Mouse (Mus musculus): ENCODE results near the gene Nap1l5. TPM values are rescaled to one million over a fixed set of nuclear protein-coding genes. Genes with fewer than 3 reads are reported as not detected.
"Not testable (repeated sequence)": the region's sequence is repeated elsewhere in the genome, so short reads cannot be mapped to it uniquely, and the experiment has no call there.

Gene Nap1l5
- polyA plus RNA-seq, 1 experiment from 2014 or later: 11.1 TPM

GRCm38 (mm10) chr6:58894994-58895393, 11.9 kb downstream of the Nap1l5 start:
- no peak overlapping the region for H3K4me2 ChIP-seq (ENCODE audit: low read depth, low read length)
- WGBS: 78% methylated on average over 4 of the region's 4 CpGs

GRCm38 (mm10) chr6:58893307-58893706, 13.6 kb downstream of the Nap1l5 start:
- no peak for ATAC-seq
- no peaks in the 10 kb centered on the region for H3K9me3 ChIP-seq (ENCODE audit: control insufficient read depth, low read length)
- no peaks in the 10 kb centered on the region for H3K27me3 ChIP-seq (replicated peaks; ENCODE audit: control insufficient read depth, insufficient read depth, low read length)
- H3K9ac ChIP-seq (ENCODE audit: low read depth, low read length): no peak overlapping the region
- no peaks in the 10 kb centered on the region for H3K4me1 ChIP-seq (ENCODE audit: control insufficient read depth, insufficient read depth, low read length)
- no peak overlapping the region for H3K4me3 ChIP-seq (ENCODE audit: low read length)
- H3K36me3 ChIP-seq (ENCODE audit: control insufficient read depth, insufficient read depth, low read length): no peaks in the 10 kb centered on the region
- H3K4me2 ChIP-seq (ENCODE audit: low read depth, low read length): no peak overlapping the region
- 84% methylated on average over 6 of the region's 6 CpGs for WGBS
- H3K27ac ChIP-seq (ENCODE audit: low read length): no peak overlapping the region

More at GRCm38 (mm10) chr6:58894994-58895393, 11.9 kb downstream of the Nap1l5 start:
- ATAC-seq: no peak
- H3K4me1 ChIP-seq (ENCODE audit: control insufficient read depth, insufficient read depth, low read length): no peaks in the 10 kb centered on the region
- no peaks in the 10 kb centered on the region for H3K36me3 ChIP-seq (ENCODE audit: control insufficient read depth, insufficient read depth, low read length)
- no peaks in the 10 kb centered on the region for H3K27me3 ChIP-seq (replicated peaks; ENCODE audit: control insufficient read depth, insufficient read depth, low read length)
- H3K9me3 ChIP-seq (ENCODE audit: control insufficient read depth, low read length): no peaks in the 10 kb centered on the region
- no peak overlapping the region for H3K4me3 ChIP-seq (ENCODE audit: low read length)
- H3K27ac ChIP-seq (ENCODE audit: low read length): no peak overlapping the region
- H3K9ac ChIP-seq (ENCODE audit: low read depth, low read length): no peak overlapping the region

- WGBS: 89% methylated on average over 3 of the region's 3 CpGs
- H3K9me3 ChIP-seq (ENCODE audit: control insufficient read depth, low read length): no peaks in the 10 kb centered on the region
- H3K36me3 ChIP-seq (ENCODE audit: control insufficient read depth, insufficient read depth, low read length): no peaks in the 10 kb centered on the region
- ATAC-seq: no peak
- H3K4me1 ChIP-seq (ENCODE audit: control insufficient read depth, insufficient read depth, low read length): no peaks in the 10 kb centered on the region
- H3K4me3 ChIP-seq (ENCODE audit: low read length): no peak overlapping the region
- no peaks in the 10 kb centered on the region for H3K27me3 ChIP-seq (replicated peaks; ENCODE audit: control insufficient read depth, insufficient read depth, low read length)
- no peak overlapping the region for H3K27ac ChIP-seq (ENCODE audit: low read length)
- H3K4me2 ChIP-seq (ENCODE audit: low read depth, low read length): no peak overlapping the region
- H3K9ac ChIP-seq (ENCODE audit: low read depth, low read length): no peak overlapping the region
These were observed 17.0 kb downstream of the Nap1l5 start for GRCm38 (mm10) chr6:58889917-58890316.

DNA sequence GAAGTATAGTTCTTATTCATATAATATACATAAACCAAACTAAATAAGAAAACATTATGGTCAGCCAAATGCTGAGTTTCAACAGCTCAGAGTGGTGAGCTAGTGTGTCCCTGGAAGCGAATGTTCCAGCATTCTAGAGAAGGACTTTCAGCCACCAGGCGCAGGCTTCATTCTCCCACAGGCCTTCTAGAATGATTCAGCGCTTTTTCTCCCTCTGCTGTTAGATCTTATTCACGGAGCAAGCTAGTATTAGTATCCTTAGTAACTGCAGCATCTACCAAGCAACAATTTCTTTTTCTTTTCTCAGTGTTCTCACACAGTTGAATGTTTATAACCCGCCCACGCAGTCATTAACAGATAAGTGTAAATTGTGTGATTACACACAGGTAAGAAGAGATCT, 24.6 kb downstream of the Nap1l5 start:
- H3K36me3 ChIP-seq (ENCODE audit: control insufficient read depth, insufficient read depth, low read length): 0 out of 2 replicates have a peak, but pooled peaks cover 4% of the 10 kb centered on the region
- H3K4me2 ChIP-seq (ENCODE audit: low read depth, low read length): no peak overlapping the region
- 83% methylated on average over 6 of the region's 6 CpGs for WGBS
- no peak overlapping the region for H3K4me3 ChIP-seq (ENCODE audit: low read length)
- no peak overlapping the region for H3K9ac ChIP-seq (ENCODE audit: low read depth, low read length)
- no peaks in the 10 kb centered on the region for H3K27me3 ChIP-seq (replicated peaks; ENCODE audit: control insufficient read depth, insufficient read depth, low read length)
- no peaks in the 10 kb centered on the region for H3K9me3 ChIP-seq (ENCODE audit: control insufficient read depth, low read length)
- no peak for ATAC-seq
- no peaks in the 10 kb centered on the region for H3K4me1 ChIP-seq (ENCODE audit: control insufficient read depth, insufficient read depth, low read length)
- no peak overlapping the region for H3K27ac ChIP-seq (ENCODE audit: low read length)

DNA sequence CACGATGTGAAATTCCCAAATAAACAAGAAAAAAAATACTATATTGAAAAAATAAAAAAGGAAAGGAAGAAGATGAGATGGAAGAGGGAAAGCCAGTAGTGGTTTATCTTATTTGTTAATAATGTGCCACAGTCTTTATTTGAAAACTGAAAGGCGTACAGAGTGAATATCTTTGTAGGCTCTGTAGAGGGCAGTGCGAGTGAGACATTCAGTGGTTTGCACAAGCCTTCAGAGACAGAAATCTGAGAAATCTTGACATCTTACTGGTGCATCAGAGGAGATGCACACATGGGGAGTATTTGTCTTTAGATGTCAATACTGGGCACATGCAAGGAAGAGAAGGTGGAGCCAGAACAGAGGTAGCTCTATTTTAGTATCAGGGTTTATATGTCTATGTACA, 25.5 kb downstream of the Nap1l5 start:
- 88% methylated on average over 3 of the region's 3 CpGs for WGBS
- Histone ChIP-seq H3K4me3 (ENCODE audit: low read length) (no peak overlapping the region), H3K4me2 (ENCODE audit: low read depth, low read length) (no peak overlapping the region), H3K9me3 (ENCODE audit: control insufficient read depth, low read length) (no peaks in the 10 kb centered on the region), H3K36me3 (ENCODE audit: control insufficient read depth, insufficient read depth, low read length) (0 out of 2 replicates have a peak, but pooled peaks cover 4% of the 10 kb centered on the region), H3K27ac (ENCODE audit: low read length) (no peak overlapping the region), H3K4me1 (ENCODE audit: control insufficient read depth, insufficient read depth, low read length) (no peaks in the 10 kb centered on the region), H3K9ac (ENCODE audit: low read depth, low read length) (no peak overlapping the region), H3K27me3 (replicated peaks; ENCODE audit: control insufficient read depth, insufficient read depth, low read length) (no peaks in the 10 kb centered on the region)
- no peak for ATAC-seq

DNA sequence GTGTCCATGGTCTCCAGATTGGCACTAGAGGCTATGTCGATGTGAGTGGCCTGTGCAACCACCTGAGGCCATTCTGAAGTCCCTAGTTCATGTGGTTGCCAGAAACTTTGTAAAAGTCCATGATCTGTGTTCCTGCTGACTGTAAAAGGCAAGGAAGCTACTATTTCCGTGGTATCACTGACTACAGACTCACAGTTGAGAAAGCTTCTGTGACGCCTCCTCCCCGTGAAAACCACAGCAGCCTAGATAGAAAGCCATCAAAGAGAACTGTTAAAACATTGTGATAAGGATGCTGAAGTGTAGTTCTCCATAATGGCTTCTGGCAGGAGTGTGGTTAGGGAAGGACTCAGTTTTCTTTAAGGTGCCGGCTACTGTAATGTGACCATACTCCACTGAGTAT, 26.0 kb downstream of the Nap1l5 start:
- no peak overlapping the region for H3K27ac ChIP-seq (ENCODE audit: low read length)
- no peak overlapping the region for H3K4me3 ChIP-seq (ENCODE audit: low read length)
- no peaks in the 10 kb centered on the region for H3K4me1 ChIP-seq (ENCODE audit: control insufficient read depth, insufficient read depth, low read length)
- no peak for ATAC-seq
- H3K9me3 ChIP-seq (ENCODE audit: control insufficient read depth, low read length): no peaks in the 10 kb centered on the region
- H3K4me2 ChIP-seq (ENCODE audit: low read depth, low read length): no peak overlapping the region
- WGBS: 85% methylated on average over 5 of the region's 5 CpGs
- H3K27me3 ChIP-seq (replicated peaks; ENCODE audit: control insufficient read depth, insufficient read depth, low read length): no peaks in the 10 kb centered on the region
- 0 out of 2 replicates have a peak, but pooled peaks cover 4% of the 10 kb centered on the region for H3K36me3 ChIP-seq (ENCODE audit: control insufficient read depth, insufficient read depth, low read length)
- no peak overlapping the region for H3K9ac ChIP-seq (ENCODE audit: low read depth, low read length)

DNA sequence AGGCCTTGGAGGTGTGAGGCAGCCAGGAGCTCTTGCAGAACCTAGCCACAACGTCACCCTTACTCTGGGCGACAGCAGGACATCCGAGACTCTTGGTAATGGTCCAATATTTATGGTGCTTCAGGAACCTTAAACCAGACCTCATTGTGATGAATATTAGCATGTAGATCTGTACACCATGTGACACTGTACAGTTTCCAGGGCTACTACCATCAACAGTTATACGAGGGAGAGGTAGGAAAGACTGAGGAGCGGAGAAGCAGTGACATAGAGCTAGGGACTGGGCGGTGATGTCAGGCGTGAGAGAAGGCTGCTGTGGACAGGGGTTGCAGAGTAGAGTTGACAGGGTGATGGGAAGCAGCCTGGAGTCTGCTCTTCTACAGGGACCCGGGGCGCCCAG, 26.9 kb downstream of the Nap1l5 start:
- no peak for ATAC-seq
- Histone ChIP-seq H3K4me3 (ENCODE audit: low read length) (no peak overlapping the region), H3K27me3 (replicated peaks; ENCODE audit: control insufficient read depth, insufficient read depth, low read length) (no peaks in the 10 kb centered on the region), H3K4me1 (ENCODE audit: control insufficient read depth, insufficient read depth, low read length) (no peaks in the 10 kb centered on the region), H3K4me2 (ENCODE audit: low read depth, low read length) (no peak overlapping the region), H3K9me3 (ENCODE audit: control insufficient read depth, low read length) (no peaks in the 10 kb centered on the region), H3K9ac (ENCODE audit: low read depth, low read length) (no peak overlapping the region), H3K27ac (ENCODE audit: low read length) (no peak overlapping the region), H3K36me3 (ENCODE audit: control insufficient read depth, insufficient read depth, low read length) (0 out of 2 replicates have a peak, but pooled peaks cover 4% of the 10 kb centered on the region)
- WGBS: 87% methylated on average over 9 of the region's 9 CpGs

- Histone ChIP-seq H3K4me3 (ENCODE audit: low read length) (no peak overlapping the region), H3K27me3 (replicated peaks; ENCODE audit: control insufficient read depth, insufficient read depth, low read length) (no peaks in the 10 kb centered on the region), H3K4me1 (ENCODE audit: control insufficient read depth, insufficient read depth, low read length) (no peaks in the 10 kb centered on the region), H3K36me3 (ENCODE audit: control insufficient read depth, insufficient read depth, low read length) (0 out of 2 replicates have a peak, but pooled peaks cover 4% of the 10 kb centered on the region), H3K9me3 (ENCODE audit: control insufficient read depth, low read length) (no peaks in the 10 kb centered on the region), H3K4me2 (ENCODE audit: low read depth, low read length) (no peak overlapping the region), H3K9ac (ENCODE audit: low read depth, low read length) (no peak overlapping the region), H3K27ac (ENCODE audit: low read length) (no peak overlapping the region)
- no peak for ATAC-seq
- WGBS: 73% methylated on average over 4 of the region's 4 CpGs
These were observed 27.3 kb downstream of the Nap1l5 start for GRCm38 (mm10) chr6:58879572-58879971.

DNA sequence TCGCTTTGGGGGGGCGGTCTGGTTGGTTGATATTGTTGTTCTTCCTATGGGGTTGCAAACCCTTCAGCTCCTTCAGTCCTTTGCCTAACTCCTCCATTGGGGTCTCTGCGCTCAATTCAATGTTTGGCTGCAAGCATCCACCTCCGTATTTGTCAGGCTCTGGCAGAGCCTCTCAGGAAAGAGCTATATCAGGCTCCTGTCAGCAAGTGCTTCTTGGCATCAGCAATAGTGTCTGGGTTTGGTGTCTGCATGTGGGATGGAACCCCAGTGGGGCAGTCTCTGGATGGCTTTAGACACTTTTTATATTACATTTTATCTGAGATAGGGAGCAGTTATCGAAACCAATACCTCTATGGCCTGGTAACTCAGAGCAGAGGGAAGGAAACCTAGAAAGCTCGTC, 39.0 kb downstream of the Nap1l5 start:
- not testable (repeated sequence) for H3K27me3 ChIP-seq (replicated peaks; ENCODE audit: control insufficient read depth, insufficient read depth, low read length); H3K27ac ChIP-seq (ENCODE audit: low read length); H3K4me3 ChIP-seq (ENCODE audit: low read length); H3K4me2 ChIP-seq (ENCODE audit: low read depth, low read length); H3K9me3 ChIP-seq (ENCODE audit: control insufficient read depth, low read length); ATAC-seq; H3K36me3 ChIP-seq (ENCODE audit: control insufficient read depth, insufficient read depth, low read length); H3K4me1 ChIP-seq (ENCODE audit: control insufficient read depth, insufficient read depth, low read length); H3K9ac ChIP-seq (ENCODE audit: low read depth, low read length)
- WGBS: 92% methylated on average over 6 of the region's 6 CpGs

GRCm38 (mm10) chr6:58863631-58864235, 43.1 kb downstream of the Nap1l5 start:
- Histone ChIP-seq H3K4me2 (ENCODE audit: low read depth, low read length) (no peak overlapping the region), H3K27me3 (replicated peaks; ENCODE audit: control insufficient read depth, insufficient read depth, low read length) (no peaks in the 10 kb centered on the region), H3K9ac (ENCODE audit: low read depth, low read length) (no peak overlapping the region), H3K36me3 (ENCODE audit: control insufficient read depth, insufficient read depth, low read length) (peaks cover 4% of the 10 kb centered on the region), H3K4me3 (ENCODE audit: low read length) (no peak overlapping the region), H3K9me3 (ENCODE audit: control insufficient read depth, low read length) (no peaks in the 10 kb centered on the region), H3K4me1 (ENCODE audit: control insufficient read depth, insufficient read depth, low read length) (no peaks in the 10 kb centered on the region), H3K27ac (ENCODE audit: low read length) (no peak overlapping the region)
- 94% methylated on average over 4 of the region's 4 CpGs for WGBS
- no peak for ATAC-seq

Measured in intestine, embryonic 16.5 days (tissue).